Mouse (Mus musculus) layer of hippocampus, adult 6 months (tissue): ENCODE measurements around the gene Acp1. TPM values are rescaled to one million over a fixed set of nuclear protein-coding genes. Genes with fewer than 3 reads are reported as not detected.

Experiments used
- long read RNA-seq, 2 experiments: library from polyadenylated mRNA; unstranded; transcript quantifications; one replicate each; pipeline ENCODE4 v2.0.0; 2019 to 2020
- polyA plus RNA-seq: library from polyadenylated mRNA; unstranded; fragments of <200 nt; fragmentation: Nextera tagmentation; gene quantifications from 2 replicates; pipeline ENCODE4 v1.2.3, GENCODE M21; 2021

The Acp1 gene
- 122 and 130 TPM in 2 replicates for polyA plus RNA-seq
- long read RNA-seq, experiment 1, transcript Acp1-201 (6 exons, 3,066 nt), result minor isoform, 44 of 156 reads
- long read RNA-seq, experiment 1, transcript Acp1-202 (6 exons, 2,754 nt), result major isoform, 99 of 156 reads
- long read RNA-seq, experiment 1, partial matches to known transcripts, result 5 of 156 reads
- long read RNA-seq, experiment 1, other reads (novel, unspliced or antisense), result 7 of 156 reads
- long read RNA-seq, experiment 2, transcript Acp1-202 (6 exons, 2,754 nt), result major isoform, 135 of 236 reads
- long read RNA-seq, experiment 2, transcript Acp1-201 (6 exons, 3,066 nt), result minor isoform, 86 of 236 reads
- long read RNA-seq, experiment 2, partial matches to known transcripts, result 0 of 236 reads
- long read RNA-seq, experiment 2, other reads (novel, unspliced or antisense), result 15 of 236 reads

GRCm38 (mm10) chr12:30911261-30912047, at the start of gene Acp1, which contains the start of gene Sh3yl1:
Gene Acp1 (minus strand): TSS chr12:30911589.
Gene Sh3yl1 (plus strand): TSS chr12:30911668.

GRCm38 (mm10) chr12:30883986-30884621, 27.3 kb downstream of the Acp1 start, which contains the start of gene Alkal2:
Gene Alkal2 (plus strand): TSS chr12:30884322.

Other genes with a start within 250 kb of the Acp1 start
- 5.1 and 5.9 TPM in 2 replicates for gene Alkal2, start 27.3 kb downstream of the Acp1 start, polyA plus RNA-seq
- 9.6 and 11.9 TPM in 2 replicates for gene Sh3yl1, start 79 bp upstream of the Acp1 start, polyA plus RNA-seq
- not detected in 2 replicates for gene Fam110c, start 162.3 kb upstream of the Acp1 start, polyA plus RNA-seq